Comparison of ENCODE assay signal across 24 mouse cellular contexts in genomic region chr1:170579063-170579462, GRCm38 (mm10). TPM values are rescaled to one million over a fixed set of nuclear protein-coding genes. Genes with fewer than 3 reads are reported as not detected.
A peak's percentile ranks its signal among the peaks of the same experiment; 100 is the strongest.
DNase-seq lines count a peak whose midpoint lies in the region; ATAC-seq lines count a peak whose summit lies in the region.
"Had no signal": no experiment of that assay in that cellular context is flagged by ENCODE, and none has a peak within 500 bp of the region (broad histone marks: within the 10 kb centered on the region; RNA-seq: fewer than 3 reads in every experiment).

No protein-coding gene starts in this region.

- no peak overlapping the region for H3K27ac ChIP-seq in liver, embryonic 11.5 days (ENCODE audit: low read depth, low read length)
- H3K27ac ChIP-seq in liver, embryonic 12.5 days: no peak overlapping the region
- H3K27ac ChIP-seq in liver, embryonic 15.5 days (replicated peaks): no peak overlapping the region
- no peak overlapping the region for H3K27ac ChIP-seq in intestine, embryonic 15.5 days
- H3K27ac ChIP-seq: embryonic facial prominence, embryonic 12.5 days; embryonic facial prominence, embryonic 15.5 days; forebrain, embryonic 12.5 days; forebrain, embryonic 15.5 days; hindbrain, embryonic 12.5 days; hindbrain, embryonic 15.5 days had no signal

- 89% methylated on average over 4 of the region's 4 CpGs for WGBS in liver, embryonic 11.5 days
- WGBS in liver, embryonic 12.5 days (ENCODE audit: insufficient replicate concordance): 83% methylated on average over 4 of the region's 4 CpGs
- 77% methylated on average over 4 of the region's 4 CpGs for WGBS in liver, embryonic 15.5 days (ENCODE audit: insufficient replicate concordance)
- 97% methylated on average over 4 of the region's 4 CpGs for WGBS in intestine, embryonic 15.5 days

- peaks cover 3% of the 10 kb centered on the region; the same call in 1 of the 2 replicates for H3K4me1 ChIP-seq in liver, embryonic 11.5 days (replicated peaks; ENCODE audit: control insufficient read depth, insufficient read depth, low read length)
- peaks cover 37% of the 10 kb centered on the region for H3K4me1 ChIP-seq in liver, embryonic 12.5 days
- peaks cover 43% of the 10 kb centered on the region for H3K4me1 ChIP-seq in liver, embryonic 15.5 days (replicated peaks)
- peaks cover 28% of the 10 kb centered on the region for H3K4me1 ChIP-seq in intestine, embryonic 15.5 days (replicated peaks)

- no peak overlapping the region for H3K9ac ChIP-seq in liver, embryonic 11.5 days (ENCODE audit: low read depth, low read length)
- H3K9ac ChIP-seq in liver, embryonic 12.5 days: no peak overlapping the region
- H3K9ac ChIP-seq in liver, embryonic 15.5 days: no peak overlapping the region
- no peak overlapping the region for H3K9ac ChIP-seq in intestine, embryonic 15.5 days
- H3K9ac ChIP-seq: embryonic facial prominence, embryonic 12.5 days; embryonic facial prominence, embryonic 15.5 days; forebrain, embryonic 12.5 days; forebrain, embryonic 15.5 days; hindbrain, embryonic 12.5 days; hindbrain, embryonic 15.5 days had no signal

- H3K36me3 ChIP-seq in liver, embryonic 11.5 days (ENCODE audit: control insufficient read depth, insufficient read depth, low read length): no peaks in the 10 kb centered on the region
- H3K36me3 ChIP-seq in liver, embryonic 12.5 days: no peaks in the 10 kb centered on the region
- no peaks in the 10 kb centered on the region for H3K36me3 ChIP-seq in liver, embryonic 15.5 days (replicated peaks)
- H3K36me3 ChIP-seq in intestine, embryonic 15.5 days: no peaks in the 10 kb centered on the region
- H3K36me3 ChIP-seq: embryonic facial prominence, embryonic 12.5 days; embryonic facial prominence, embryonic 15.5 days; forebrain, embryonic 12.5 days; forebrain, embryonic 15.5 days; G1E; hindbrain, embryonic 12.5 days; hindbrain, embryonic 15.5 days had no signal

- H3K4me3 ChIP-seq in liver, embryonic 11.5 days (ENCODE audit: low read depth, low read length): no peak overlapping the region
- H3K4me3 ChIP-seq in liver, embryonic 12.5 days: no peak overlapping the region
- H3K4me3 ChIP-seq in liver, embryonic 15.5 days (replicated peaks): no peak overlapping the region
- no peak overlapping the region for H3K4me3 ChIP-seq in intestine, embryonic 15.5 days (replicated peaks)
- H3K4me3 ChIP-seq: embryonic facial prominence, embryonic 12.5 days; embryonic facial prominence, embryonic 15.5 days; forebrain, embryonic 12.5 days; forebrain, embryonic 15.5 days; hindbrain, embryonic 12.5 days; hindbrain, embryonic 15.5 days had no signal

- no peaks in the 10 kb centered on the region for H3K9me3 ChIP-seq in liver, embryonic 11.5 days (ENCODE audit: control insufficient read depth, low read length)
- H3K9me3 ChIP-seq in liver, embryonic 12.5 days (replicated peaks): peaks cover under 1% of the 10 kb centered on the region; the same call in 1 of the 2 replicates
- H3K9me3 ChIP-seq in liver, embryonic 15.5 days (replicated peaks): no peaks in the 10 kb centered on the region
- H3K9me3 ChIP-seq in intestine, embryonic 15.5 days: no peaks in the 10 kb centered on the region
- H3K9me3 ChIP-seq: embryonic facial prominence, embryonic 12.5 days; embryonic facial prominence, embryonic 15.5 days; forebrain, embryonic 12.5 days; forebrain, embryonic 15.5 days; G1E; hindbrain, embryonic 12.5 days; hindbrain, embryonic 15.5 days had no signal

- no peak for ATAC-seq in liver, embryonic 11.5 days (replicated peaks; ENCODE audit: low FRiP score)
- ATAC-seq in liver, embryonic 12.5 days: peak; percentile 68
- peak; percentile 62; the same call in 1 of the 2 replicates for ATAC-seq in liver, embryonic 15.5 days (ENCODE audit: insufficient read depth)
- ATAC-seq in intestine, embryonic 15.5 days: no peak
- ATAC-seq: forebrain, embryonic 15.5 days; Patski had no signal

- no peak overlapping the region for H3K4me2 ChIP-seq in liver, embryonic 11.5 days
- peak overlapping the region; percentile 29; the same call in 1 of the 2 replicates for H3K4me2 ChIP-seq in liver, embryonic 12.5 days
- peak overlapping the region; percentile 47 for H3K4me2 ChIP-seq in liver, embryonic 15.5 days
- no peak overlapping the region for H3K4me2 ChIP-seq in intestine, embryonic 15.5 days (replicated peaks)
- H3K4me2 ChIP-seq: embryonic facial prominence, embryonic 12.5 days; embryonic facial prominence, embryonic 15.5 days; forebrain, embryonic 12.5 days; forebrain, embryonic 15.5 days; heart, embryonic 11.5 days; hindbrain, embryonic 12.5 days; hindbrain, embryonic 15.5 days had no signal

- H3K27me3 ChIP-seq in liver, embryonic 11.5 days (replicated peaks; ENCODE audit: control insufficient read depth, insufficient read depth, low read length): no peaks in the 10 kb centered on the region
- peaks cover 5% of the 10 kb centered on the region; the same call in 1 of the 2 replicates for H3K27me3 ChIP-seq in liver, embryonic 12.5 days (replicated peaks)
- H3K27me3 ChIP-seq in liver, embryonic 15.5 days: no peaks in the 10 kb centered on the region; the same call in 1 of the 2 replicates
- no peaks in the 10 kb centered on the region for H3K27me3 ChIP-seq in intestine, embryonic 15.5 days (replicated peaks)
- H3K27me3 ChIP-seq: CH12.LX; embryonic facial prominence, embryonic 12.5 days; embryonic facial prominence, embryonic 15.5 days; forebrain, embryonic 12.5 days; forebrain, embryonic 15.5 days; hindbrain, embryonic 12.5 days; hindbrain, embryonic 15.5 days; Patski had no signal

- peak; percentile 17 for DNase-seq in liver
- DNase-seq in liver, embryonic 11.5 days (ENCODE audit: low spot score): no peak
- DNase-seq in neural tube, embryonic 10.5 days (ENCODE audit: extremely low spot score, low spot score): no peak
- DNase-seq in left cerebral cortex, adult 8-10 months (ENCODE audit: low spot score in 2 of 2): no peak
- DNase-seq: adrenal gland, postnatal 10 days; adrenal gland, postnatal 36 days; B cell, adult 2 months; cerebellum, adult 2 months; cerebellum, adult 9-11 months; cerebellum, postnatal 25 days; gastrocnemius, postnatal 25 days had no signal

RNA-seq across cellular contexts. Expression of gene Nos1ap, which starts 10.6 kb away (rescaled TPM):
- polyA plus RNA-seq in liver, embryonic 11.5 days (2014; fragmentation: Nextera tagmentation; extraction: Ambion mirVana): 8.6 and 8.8 TPM in 2 replicates
- 6.2 and 6.4 TPM in 2 replicates for polyA plus RNA-seq in liver, embryonic 12.5 days (2016; fragmentation: Nextera tagmentation; extraction: Ambion mirVana)
- polyA plus RNA-seq in liver, embryonic 15.5 days (2015; fragmentation: Nextera tagmentation; extraction: Ambion mirVana): 5.2 and 6.4 TPM in 2 replicates
- 100 to 1,000 TPM; 191 to 209 (median 206) TPM for total RNA-seq in left cerebral cortex, adult 8-10 months (2022)
- polyA plus RNA-seq in intestine, embryonic 15.5 days (2015; fragmentation: Nextera tagmentation; extraction: Ambion mirVana): 11.1 and 11.7 TPM in 2 replicates
- total RNA-seq: CH12.LX had no signal

Comparison
In these comparisons a context has a peak if more than half of its experiments do, and no peak if none do; other contexts are left out.
1. ATAC-seq: peak in liver, embryonic 12.5 days (single experiment) and liver, embryonic 15.5 days (single experiment); none in liver, embryonic 11.5 days (single experiment) and intestine, embryonic 15.5 days (single experiment).
2. H3K4me2 ChIP-seq: peak in liver, embryonic 12.5 days (single experiment) and liver, embryonic 15.5 days (single experiment); none in liver, embryonic 11.5 days (single experiment) and intestine, embryonic 15.5 days (single experiment).